Mouse (Mus musculus): Measurements from ENCODE around the gene Lrp6.

The Lrp6 gene

DNA sequence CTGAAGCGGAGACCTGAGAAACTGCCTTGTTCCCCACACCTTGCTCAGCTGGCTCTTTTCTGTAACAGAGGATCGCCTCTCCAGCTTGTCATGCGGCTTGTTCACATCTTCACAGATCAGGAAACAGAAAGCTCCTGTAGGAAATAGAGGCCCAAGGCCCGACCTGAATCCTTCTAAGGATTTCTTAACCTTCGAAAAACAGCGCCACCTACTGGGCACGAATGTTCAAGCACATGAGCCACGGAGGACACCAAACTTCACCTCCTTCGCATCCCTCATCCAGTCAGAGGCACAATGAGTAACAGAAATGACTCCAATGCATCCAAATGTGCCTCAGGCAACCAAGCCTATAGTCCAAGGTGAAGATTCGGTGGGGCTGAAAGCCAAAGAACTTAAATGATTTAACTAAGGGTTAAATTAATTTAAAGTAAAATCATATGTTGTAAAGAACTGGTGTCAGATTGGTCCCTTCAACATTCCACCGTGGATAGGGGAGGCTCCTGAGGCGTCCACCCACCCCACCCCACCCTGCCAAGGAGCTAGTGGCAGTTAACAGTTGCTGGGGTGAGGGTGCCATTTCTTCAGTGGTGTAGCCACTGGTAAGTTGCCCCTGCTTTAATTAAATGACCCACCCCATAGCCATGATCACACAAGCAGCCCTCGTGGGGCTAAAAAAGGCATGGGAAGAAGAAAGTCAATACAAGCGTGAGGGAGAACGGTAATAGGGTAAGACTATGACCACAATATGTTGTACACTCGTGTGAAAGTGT is 163.7 kb downstream of the Lrp6 start:
- no peak for DNase-seq (ENCODE audit: extremely low read depth, low read depth, low spot score)

Data from fat pad, adult 2 months (tissue).